ENCODE assay signal across 16 mouse cellular contexts in genomic region chr16:92359229-92359628, GRCm38 (mm10). TPM values are rescaled to one million over a fixed set of nuclear protein-coding genes. Genes with fewer than 3 reads are reported as not detected.
DNase-seq lines count a peak whose midpoint lies in the region; ATAC-seq and TF ChIP-seq lines count a peak whose summit lies in the region.
"Had no signal": no experiment of that assay in that cellular context is flagged by ENCODE, and none has a peak within 500 bp of the region (broad histone marks: within the 10 kb centered on the region; RNA-seq: fewer than 3 reads in every experiment).

Kcne1 (minus strand) TSS chr16:92359468.

- H3K9ac ChIP-seq in neural tube, embryonic 12.5 days = no peak within 1 kb of the TSS
- no peak within 1 kb of the TSS for H3K9ac ChIP-seq in neural tube, embryonic 15.5 days (replicated peaks)
- peak within 1 kb of the TSS; percentile 50 for H3K9ac ChIP-seq in heart, embryonic 15.5 days
- no peak within 1 kb of the TSS for H3K9ac ChIP-seq in stomach, embryonic 15.5 days
- H3K9ac ChIP-seq: hindbrain, embryonic 14.5 days had no signal

- H3K27ac ChIP-seq in kidney, adult 2 months (ENCODE audit: insufficient read depth, low read depth, low read length) = no peak within 1 kb of the TSS
- no peak within 1 kb of the TSS for H3K27ac ChIP-seq in neural tube, embryonic 12.5 days
- no peak within 1 kb of the TSS for H3K27ac ChIP-seq in neural tube, embryonic 15.5 days (replicated peaks)
- H3K27ac ChIP-seq in heart, embryonic 15.5 days = peak within 1 kb of the TSS; percentile 78
- H3K27ac ChIP-seq in stomach, embryonic 15.5 days = no peak within 1 kb of the TSS
- H3K27ac ChIP-seq: hindbrain, embryonic 14.5 days; layer of hippocampus, adult 2 months had no signal

- H3K4me3 ChIP-seq in kidney, adult 2 months (ENCODE audit: insufficient read depth, low read depth, low read length) = no peak within 1 kb of the TSS
- H3K4me3 ChIP-seq in neural tube, embryonic 12.5 days = no peak within 1 kb of the TSS
- H3K4me3 ChIP-seq in neural tube, embryonic 15.5 days (replicated peaks) = no peak within 1 kb of the TSS
- H3K4me3 ChIP-seq in heart, embryonic 15.5 days = peak within 1 kb of the TSS; percentile 44
- H3K4me3 ChIP-seq in stomach, embryonic 15.5 days (replicated peaks) = no peak within 1 kb of the TSS
- H3K4me3 ChIP-seq: erythroblast, embryonic 14.5 days; layer of hippocampus, adult 2 months had no signal

- no peaks in the 10 kb centered on the region for H3K36me3 ChIP-seq in kidney, adult 2 months (ENCODE audit: control insufficient read depth, insufficient read depth, low read length)
- H3K36me3 ChIP-seq in neural tube, embryonic 12.5 days = no peaks in the 10 kb centered on the region
- H3K36me3 ChIP-seq in neural tube, embryonic 15.5 days = no peaks in the 10 kb centered on the region
- no peaks in the 10 kb centered on the region for H3K36me3 ChIP-seq in heart, embryonic 15.5 days
- no peaks in the 10 kb centered on the region for H3K36me3 ChIP-seq in stomach, embryonic 15.5 days

- H3K4me2 ChIP-seq in neural tube, embryonic 12.5 days (replicated peaks) = no peak within 1 kb of the TSS
- H3K4me2 ChIP-seq in neural tube, embryonic 15.5 days = no peak within 1 kb of the TSS
- H3K4me2 ChIP-seq in heart, embryonic 15.5 days = peak within 1 kb of the TSS; percentile 53
- H3K4me2 ChIP-seq in stomach, embryonic 15.5 days = peak within 1 kb of the TSS; percentile 29; the same call in 1 of the 2 replicates
- H3K4me2 ChIP-seq: hindbrain, embryonic 14.5 days had no signal

- H3K27me3 ChIP-seq in kidney, adult 2 months (replicated peaks; ENCODE audit: control insufficient read depth, insufficient read depth, low read length) = no peaks in the 10 kb centered on the region
- no peaks in the 10 kb centered on the region for H3K27me3 ChIP-seq in neural tube, embryonic 12.5 days (replicated peaks)
- no peaks in the 10 kb centered on the region for H3K27me3 ChIP-seq in neural tube, embryonic 15.5 days (replicated peaks)
- H3K27me3 ChIP-seq in heart, embryonic 15.5 days = no peaks in the 10 kb centered on the region
- H3K27me3 ChIP-seq in stomach, embryonic 15.5 days (replicated peaks) = no peaks in the 10 kb centered on the region

- H3K4me1 ChIP-seq in kidney, adult 2 months (ENCODE audit: control insufficient read depth, insufficient read depth, low read length) = no peaks in the 10 kb centered on the region
- H3K4me1 ChIP-seq in neural tube, embryonic 12.5 days = peaks cover 16% of the 10 kb centered on the region
- peaks cover 4% of the 10 kb centered on the region; the same call in 1 of the 2 replicates for H3K4me1 ChIP-seq in neural tube, embryonic 15.5 days
- peaks cover 44% of the 10 kb centered on the region for H3K4me1 ChIP-seq in heart, embryonic 15.5 days (replicated peaks)
- peaks cover 8% of the 10 kb centered on the region; the same call in 1 of the 2 replicates for H3K4me1 ChIP-seq in stomach, embryonic 15.5 days

- DNase-seq in kidney, adult 2 months = no peak
- no peak for DNase-seq in kidney, adult 9 months
- DNase-seq in frontal cortex, postnatal 36 days (ENCODE audit: low spot score in 2 of 2) = no peak
- DNase-seq: adrenal gland, adult 8-10 months; midbrain, embryonic 14.5 days; thymus, postnatal 14 days had no signal

- 44% methylated on average over 9 of the region's 9 CpGs for WGBS in kidney, adult 2 months
- WGBS in neural tube, embryonic 12.5 days = 69% methylated on average over 9 of the region's 9 CpGs
- WGBS in neural tube, embryonic 15.5 days = 62% methylated on average over 9 of the region's 9 CpGs
- WGBS in heart, embryonic 15.5 days = 50% methylated on average over 9 of the region's 9 CpGs
- 39% methylated on average over 9 of the region's 9 CpGs for WGBS in stomach, embryonic 15.5 days

- ATAC-seq in neural tube, embryonic 12.5 days (ENCODE audit: low FRiP score, low read depth) = peak; percentile 33; the same call in 1 of the 2 replicates
- ATAC-seq in neural tube, embryonic 15.5 days (ENCODE audit: low FRiP score) = no peak
- ATAC-seq in heart, embryonic 15.5 days (replicated peaks; ENCODE audit: insufficient number of reproducible peaks, insufficient read depth, low FRiP score, low read depth) = no peak
- ATAC-seq in stomach, embryonic 15.5 days (ENCODE audit: insufficient read depth, low FRiP score, low read depth) = peak; percentile 40; the same call in 1 of the 2 replicates
- no peak for ATAC-seq in erythroid progenitor cell, adult 5-6 weeks (replicated peaks; ENCODE audit: low FRiP score, poor library complexity, severe bottlenecking)

- TF ChIP-seq POLR2A in kidney, adult 2 months (IDR thresholded peaks at IDR 0.05; ENCODE audit: low read depth, low read length) = no peak

- no peaks in the 10 kb centered on the region for H3K9me3 ChIP-seq in neural tube, embryonic 12.5 days
- H3K9me3 ChIP-seq in neural tube, embryonic 15.5 days (replicated peaks) = no peaks in the 10 kb centered on the region
- no peaks in the 10 kb centered on the region for H3K9me3 ChIP-seq in heart, embryonic 15.5 days (replicated peaks)
- no peaks in the 10 kb centered on the region for H3K9me3 ChIP-seq in stomach, embryonic 15.5 days

- TF ChIP-seq CTCF in kidney, adult 2 months (conservative IDR thresholded peaks at IDR 0.05; ENCODE audit: insufficient read depth, insufficient read length, low read depth, low read length) = no peak

RNA-seq across cellular contexts. Expression of gene Kcne1, which starts in this region (rescaled TPM):
- polyA plus RNA-seq in kidney, adult 2 months (2012; rRNA removed) = 34.3 and 37.4 TPM in 2 replicates
- not detected in 2 replicates for polyA plus RNA-seq in neural tube, embryonic 12.5 days (2016; fragmentation: Nextera tagmentation; extraction: Ambion mirVana)
- 0.05 and 0.09 TPM in 2 replicates for polyA plus RNA-seq in neural tube, embryonic 15.5 days (2015; fragmentation: Nextera tagmentation; extraction: Ambion mirVana)
- polyA plus RNA-seq in heart, embryonic 15.5 days (2015; fragmentation: Nextera tagmentation; extraction: Ambion mirVana) = 120 and 162 TPM in 2 replicates
- 0.22 and 0.60 TPM in 2 replicates for polyA plus RNA-seq in stomach, embryonic 15.5 days (2015; fragmentation: Nextera tagmentation; extraction: Ambion mirVana)
- not detected in 2 replicates for total RNA-seq in erythroid progenitor cell, adult 5-6 weeks (2015; ENCODE audit: low replicate concordance)
- total RNA-seq in erythroid progenitor cell, adult 5-6 weeks (2017; ENCODE audit: low replicate concordance) = not detected in 2 replicates
- total RNA-seq: adrenal gland, adult 8-10 months; common myeloid progenitor, adult 5-6 weeks; layer of hippocampus, adult 2 months; left cerebral cortex, postnatal 25 days had no signal
- polyA plus RNA-seq: erythroblast, embryonic 14.5 days; midbrain, embryonic 14.5 days had no signal

Comparison
In these comparisons a context has a peak if more than half of its experiments do, and no peak if none do; other contexts are left out.
1. RNA of gene Kcne1 (polyA plus RNA-seq): 120 to 162 TPM in heart, embryonic 15.5 days and 34.3 to 37.4 TPM in kidney, adult 2 months; 0.22 to 0.60 TPM in stomach, embryonic 15.5 days, not detected in neural tube, embryonic 12.5 days and 0.05 to 0.09 TPM in neural tube, embryonic 15.5 days; every median in the first group is over 10 times any median in the second.
2. Peak in ATAC-seq in neural tube, embryonic 12.5 days; RNA of the gene not detected or under 1 TPM.
3. Peak in ATAC-seq and H3K4me2 ChIP-seq in stomach, embryonic 15.5 days; RNA of the gene not detected or under 1 TPM.